Mouse (Mus musculus): ENCODE data around the gene Ttll9. TPM values are rescaled to one million over a fixed set of nuclear protein-coding genes. Genes with fewer than 3 reads are reported as not detected.
A peak's percentile ranks its signal among the peaks of the same experiment; 100 is the strongest.

Gene Ttll9
- polyA plus RNA-seq, 2 experiments: 0.08 to 0.11 TPM

DNA sequence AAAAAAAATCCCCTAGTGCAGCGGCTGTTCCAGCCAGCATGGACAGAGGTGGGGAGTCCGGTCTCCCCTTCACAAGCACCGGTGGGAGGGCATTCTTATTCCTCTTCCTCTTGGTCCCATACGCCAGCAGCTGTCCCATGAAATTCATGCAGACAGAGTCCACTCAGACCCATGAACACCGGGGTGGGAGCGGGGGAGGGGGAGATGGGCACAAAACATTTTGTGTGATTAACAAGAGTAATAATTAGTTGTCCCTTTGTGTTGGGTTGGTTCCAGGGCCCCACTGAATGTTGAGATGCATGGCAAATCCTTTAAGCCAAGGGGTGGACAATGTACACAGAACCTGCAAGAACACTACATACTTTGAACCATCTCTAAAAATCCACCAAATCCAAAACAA is 21.2 kb upstream of the Ttll9 start:
- ATAC-seq (ENCODE audit: insufficient read depth) (no peak), DNase-seq (ENCODE audit: low read depth in 3 of 3, low spot score in 3 of 3) (no peak)
- Histone ChIP-seq H3K4me1 (replicated peaks; ENCODE audit: control insufficient read depth in 2 of 2, insufficient read depth in 2 of 2, low read length in 1 of 2) (no peaks in the 10 kb centered on the region), H3K9me3 (ENCODE audit: control insufficient read depth, low read length) (no peaks in the 10 kb centered on the region), H3K4me2 (ENCODE audit: low read depth) (no peak overlapping the region), H3K36me3 (replicated peaks; ENCODE audit: control insufficient read depth, insufficient read depth, low read depth) (no peaks in the 10 kb centered on the region), H3K4me3 (ENCODE audit: insufficient read depth in 1 of 2, low read depth in 2 of 2, low read length in 2 of 2) (no peak overlapping the region), H3K27ac (no peak overlapping the region), H3K9ac (replicated peaks) (no peak overlapping the region), H3K27me3 (ENCODE audit: control insufficient read depth, insufficient read depth, low read length) (peaks cover 37% of the 10 kb centered on the region)
- WGBS (ENCODE audit: insufficient replicate concordance): 63% methylated on average over 6 of the region's 6 CpGs
- TF ChIP-seq CTCF (IDR thresholded peaks at IDR 0.05; ENCODE audit: low read depth) (no peak), EP300 (IDR thresholded peaks at IDR 0.05; ENCODE audit: low read depth) (no peak)

DNA sequence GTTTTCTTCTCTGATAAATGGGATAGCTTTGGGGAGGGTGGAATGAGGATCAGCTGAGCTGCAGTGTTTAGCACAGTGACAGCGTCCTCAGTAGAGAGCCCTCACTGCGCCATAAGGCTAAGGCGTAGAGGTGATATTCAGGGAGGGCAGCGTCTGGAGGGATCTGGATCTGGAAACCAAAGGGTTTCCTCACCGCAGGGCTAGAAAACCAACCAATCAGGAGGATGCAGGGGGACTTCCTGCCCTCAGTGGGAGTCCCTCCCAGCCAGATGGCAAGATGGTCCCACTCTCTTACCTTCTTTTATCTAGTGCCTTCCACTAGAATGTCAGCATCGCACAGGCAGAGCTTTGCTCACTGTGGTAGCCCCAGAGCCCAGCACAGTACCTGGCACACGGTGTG is 20.5 kb upstream of the Ttll9 start:
- Histone ChIP-seq H3K27me3 (ENCODE audit: control insufficient read depth, insufficient read depth, low read length) (peaks cover 37% of the 10 kb centered on the region), H3K4me1 (replicated peaks; ENCODE audit: control insufficient read depth in 2 of 2, insufficient read depth in 2 of 2, low read length in 1 of 2) (no peaks in the 10 kb centered on the region), H3K4me3 (ENCODE audit: insufficient read depth in 1 of 2, low read depth in 2 of 2, low read length in 2 of 2) (no peak overlapping the region), H3K9me3 (ENCODE audit: control insufficient read depth, low read length) (no peaks in the 10 kb centered on the region), H3K27ac (no peak overlapping the region), H3K9ac (replicated peaks) (no peak overlapping the region), H3K4me2 (ENCODE audit: low read depth) (no peak overlapping the region), H3K36me3 (replicated peaks; ENCODE audit: control insufficient read depth, insufficient read depth, low read depth) (no peaks in the 10 kb centered on the region)
- 15% methylated on average over 7 of the region's 7 CpGs for WGBS (ENCODE audit: insufficient replicate concordance)
- DNase-seq (ENCODE audit: low read depth in 3 of 3, low spot score in 3 of 3) (no peak), ATAC-seq (ENCODE audit: insufficient read depth) (no peak)
- TF ChIP-seq EP300 (IDR thresholded peaks at IDR 0.05; ENCODE audit: low read depth) (no peak), CTCF (IDR thresholded peaks at IDR 0.05; ENCODE audit: low read depth) (no peak)

DNA sequence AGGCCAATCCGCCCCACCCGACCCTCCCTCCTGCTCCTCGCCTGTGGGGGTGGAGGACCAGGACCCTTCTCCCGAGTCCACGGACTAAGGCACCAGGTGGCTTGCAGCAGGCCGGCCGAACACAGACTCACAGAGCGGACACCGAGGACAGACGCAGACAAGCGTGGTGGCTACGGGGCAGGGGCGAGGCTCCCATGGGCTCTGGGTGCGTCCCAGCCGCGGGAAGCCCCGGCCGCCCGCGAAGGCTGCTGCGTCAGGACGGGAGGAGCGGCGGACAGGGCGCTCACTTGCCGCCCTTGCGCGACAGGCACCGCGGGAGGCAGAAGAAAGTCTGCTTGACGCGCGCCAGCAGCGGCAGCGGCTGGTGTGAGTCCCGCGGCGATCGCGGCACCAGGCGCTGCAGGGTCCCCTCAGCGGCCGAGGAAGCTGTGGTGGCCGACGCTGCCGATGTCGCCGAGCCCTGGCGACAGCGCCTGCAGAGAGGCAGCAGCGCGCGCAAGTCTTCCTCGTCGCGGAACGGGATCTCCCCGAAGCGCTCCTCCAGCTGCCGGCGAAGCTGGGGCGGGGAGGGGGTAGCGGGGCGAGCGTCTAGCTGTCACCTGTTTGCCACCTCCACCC is 19.3 kb upstream of the Ttll9 start:
- no peak overlapping the region for H3K9ac ChIP-seq (replicated peaks)
- TF ChIP-seq EP300 (IDR thresholded peaks at IDR 0.05; ENCODE audit: low read depth) (no peak), CTCF (IDR thresholded peaks at IDR 0.05; ENCODE audit: low read depth) (no peak)
- no peak overlapping the region; a peak in 1 of 4 replicates for H3K4me3 ChIP-seq (ENCODE audit: insufficient read depth in 1 of 2, low read depth in 2 of 2, low read length in 2 of 2)
- H3K4me1 ChIP-seq (replicated peaks; ENCODE audit: control insufficient read depth in 2 of 2, insufficient read depth in 2 of 2, low read length in 1 of 2): no peaks in the 10 kb centered on the region
- DNase-seq (ENCODE audit: low read depth in 3 of 3, low spot score in 3 of 3) (no peak), ATAC-seq (ENCODE audit: insufficient read depth) (no peak)
- no peaks in the 10 kb centered on the region for H3K9me3 ChIP-seq (ENCODE audit: control insufficient read depth, low read length)
- no peak overlapping the region for H3K27ac ChIP-seq
- WGBS (ENCODE audit: insufficient replicate concordance): 1% methylated on average over 56 of the region's 65 CpGs
- peaks cover 37% of the 10 kb centered on the region for H3K27me3 ChIP-seq (ENCODE audit: control insufficient read depth, insufficient read depth, low read length)
- H3K36me3 ChIP-seq (replicated peaks; ENCODE audit: control insufficient read depth, insufficient read depth, low read depth): no peaks in the 10 kb centered on the region
- peak overlapping the region; percentile 26; the same call in 1 of the 2 replicates for H3K4me2 ChIP-seq (ENCODE audit: low read depth)

DNA sequence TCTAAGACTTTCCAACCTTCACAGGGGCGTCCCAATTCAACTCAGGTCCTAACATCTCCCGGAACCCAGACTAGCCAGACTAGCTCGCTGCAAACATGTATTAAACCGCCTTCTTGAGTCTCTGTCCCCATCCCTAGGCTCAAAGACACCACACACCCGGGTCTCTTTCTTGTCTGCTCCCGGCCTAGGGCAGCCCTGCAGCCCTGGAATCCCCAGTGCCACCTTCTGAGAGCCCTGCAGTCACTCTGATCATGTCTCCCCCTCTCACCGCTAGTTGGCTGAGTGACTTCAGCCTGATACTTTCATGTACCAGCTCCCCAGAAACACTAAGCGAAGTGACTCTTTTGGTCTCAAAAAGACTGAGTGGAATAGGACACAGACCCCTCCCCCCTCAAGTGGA is 18.7 kb upstream of the Ttll9 start:
- TF ChIP-seq EP300 (IDR thresholded peaks at IDR 0.05; ENCODE audit: low read depth) (no peak), CTCF (IDR thresholded peaks at IDR 0.05; ENCODE audit: low read depth) (no peak)
- no peaks in the 10 kb centered on the region for H3K9me3 ChIP-seq (ENCODE audit: control insufficient read depth, low read length)
- H3K36me3 ChIP-seq (replicated peaks; ENCODE audit: control insufficient read depth, insufficient read depth, low read depth): no peaks in the 10 kb centered on the region
- ATAC-seq (ENCODE audit: insufficient read depth): no peak
- no peaks in the 10 kb centered on the region for H3K4me1 ChIP-seq (replicated peaks; ENCODE audit: control insufficient read depth in 2 of 2, insufficient read depth in 2 of 2, low read length in 1 of 2)
- H3K27ac ChIP-seq: no peak overlapping the region
- H3K27me3 ChIP-seq (ENCODE audit: control insufficient read depth, insufficient read depth, low read length): peaks cover 37% of the 10 kb centered on the region
- H3K4me2 ChIP-seq (ENCODE audit: low read depth): no peak overlapping the region
- DNase-seq (ENCODE audit: low read depth in 3 of 3, low spot score in 3 of 3): no peak
- no peak overlapping the region for H3K4me3 ChIP-seq (ENCODE audit: insufficient read depth in 1 of 2, low read depth in 2 of 2, low read length in 2 of 2)
- H3K9ac ChIP-seq (replicated peaks): no peak overlapping the region
- WGBS (ENCODE audit: insufficient replicate concordance): 9% methylated on average over 8 of the region's 8 CpGs

DNA sequence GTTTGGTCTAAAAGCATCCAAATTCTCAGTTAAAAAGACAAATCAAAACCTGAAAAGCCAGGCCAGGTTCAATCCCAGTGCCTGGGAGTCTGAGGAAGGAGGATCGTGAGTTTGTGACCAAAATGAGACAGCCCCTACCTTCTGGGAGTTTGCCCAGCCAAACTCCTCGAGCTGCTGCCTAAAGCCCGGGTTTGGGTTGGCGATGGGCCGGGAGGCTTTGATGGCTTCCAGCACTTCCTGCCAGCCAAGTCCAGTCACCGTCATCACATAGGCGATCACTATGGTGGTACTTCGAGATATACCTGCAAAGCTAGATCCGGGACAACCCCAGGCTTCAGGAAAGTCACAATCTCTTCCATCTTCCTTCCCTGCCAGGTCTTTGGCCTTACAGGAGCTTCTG is 18.3 kb upstream of the Ttll9 start:
- WGBS (ENCODE audit: insufficient replicate concordance): 37% methylated on average over 9 of the region's 9 CpGs
- no peaks in the 10 kb centered on the region for H3K4me1 ChIP-seq (replicated peaks; ENCODE audit: control insufficient read depth in 2 of 2, insufficient read depth in 2 of 2, low read length in 1 of 2)
- DNase-seq (ENCODE audit: low read depth in 3 of 3, low spot score in 3 of 3) (no peak), ATAC-seq (ENCODE audit: insufficient read depth) (no peak)
- H3K27ac ChIP-seq: no peak overlapping the region
- H3K9ac ChIP-seq (replicated peaks): no peak overlapping the region
- peaks cover 37% of the 10 kb centered on the region for H3K27me3 ChIP-seq (ENCODE audit: control insufficient read depth, insufficient read depth, low read length)
- no peaks in the 10 kb centered on the region for H3K9me3 ChIP-seq (ENCODE audit: control insufficient read depth, low read length)
- no peak for TF ChIP-seq EP300 (IDR thresholded peaks at IDR 0.05; ENCODE audit: low read depth)
- no peak for TF ChIP-seq CTCF (IDR thresholded peaks at IDR 0.05; ENCODE audit: low read depth)
- no peak overlapping the region for H3K4me3 ChIP-seq (ENCODE audit: insufficient read depth in 1 of 2, low read depth in 2 of 2, low read length in 2 of 2)
- H3K4me2 ChIP-seq (ENCODE audit: low read depth): no peak overlapping the region
- H3K36me3 ChIP-seq (replicated peaks; ENCODE audit: control insufficient read depth, insufficient read depth, low read depth): no peaks in the 10 kb centered on the region

All from liver, embryonic 14.5 days (tissue).